Mouse (Mus musculus): ENCODE data around the gene Zbtb40. TPM values are rescaled to one million over a fixed set of nuclear protein-coding genes. Genes with fewer than 3 reads are reported as not detected.

The Zbtb40 gene
- polyA plus RNA-seq, 1 experiment from 2014 or later: 4.1 TPM

DNA sequence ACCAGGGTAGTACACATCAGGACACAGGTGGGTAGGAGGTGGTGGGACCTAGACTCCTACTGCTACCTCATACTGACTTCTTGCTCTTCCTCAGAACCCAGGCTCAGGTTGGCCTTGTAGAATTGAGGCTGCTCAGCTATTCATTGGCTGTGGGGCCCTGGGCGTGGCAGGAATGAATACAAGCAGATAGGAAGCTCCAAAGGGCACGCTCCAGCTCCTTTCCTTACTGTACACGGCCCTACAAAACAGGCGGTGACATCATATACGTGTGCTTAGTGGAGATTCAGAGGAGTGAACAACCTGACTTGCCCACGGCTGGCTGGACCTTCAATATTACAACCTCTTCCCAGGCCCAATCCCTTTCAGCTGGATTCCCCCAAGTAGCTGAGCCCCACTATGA, 22.6 kb upstream of the Zbtb40 start:
- H3K9ac ChIP-seq (ENCODE audit: low read depth, low read length): no peak overlapping the region
- DNase-seq (ENCODE audit: low spot score) (no peak), ATAC-seq (ENCODE audit: low read depth) (no peak)
- 73% methylated on average over 6 of the region's 6 CpGs for WGBS
- H3K36me3 ChIP-seq (ENCODE audit: control insufficient read depth, insufficient read depth, low read length): no peaks in the 10 kb centered on the region
- no peak overlapping the region for H3K27ac ChIP-seq (replicated peaks; ENCODE audit: low read depth, low read length)
- H3K4me2 ChIP-seq (ENCODE audit: low read depth, low read length): no peak overlapping the region
- peaks cover 4% of the 10 kb centered on the region; the same call in 1 of the 2 replicates for H3K27me3 ChIP-seq (replicated peaks; ENCODE audit: control insufficient read depth, insufficient read depth, low read length)
- H3K4me1 ChIP-seq (ENCODE audit: control insufficient read depth, insufficient read depth, low read length): no peaks in the 10 kb centered on the region
- H3K9me3 ChIP-seq (ENCODE audit: control insufficient read depth, low read length): no peaks in the 10 kb centered on the region
- no peak overlapping the region for H3K4me3 ChIP-seq (ENCODE audit: low read depth, low read length)

DNA sequence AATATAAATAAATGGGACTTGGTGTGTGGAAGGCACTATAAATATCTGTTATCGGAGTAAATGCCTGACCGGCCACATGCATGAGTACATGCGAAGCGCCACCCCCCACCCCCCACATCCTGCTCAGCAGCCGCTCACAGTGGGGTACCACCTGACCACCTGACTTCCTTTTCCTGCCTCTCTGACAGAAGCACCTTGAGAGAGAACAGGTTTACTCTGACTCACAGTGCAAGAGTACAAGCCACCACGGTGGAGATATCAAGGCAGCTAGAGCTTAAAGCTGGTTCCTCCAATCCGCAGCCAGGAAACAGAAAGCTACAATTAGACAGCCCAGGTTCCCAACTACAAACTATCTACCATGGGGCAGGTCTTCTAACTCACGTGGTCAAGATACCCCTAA, 19.9 kb upstream of the Zbtb40 start:
- Histone ChIP-seq H3K4me3 (ENCODE audit: low read depth, low read length) (no peak overlapping the region), H3K4me2 (ENCODE audit: low read depth, low read length) (no peak overlapping the region), H3K9ac (ENCODE audit: low read depth, low read length) (no peak overlapping the region), H3K27ac (replicated peaks; ENCODE audit: low read depth, low read length) (no peak overlapping the region), H3K27me3 (replicated peaks; ENCODE audit: control insufficient read depth, insufficient read depth, low read length) (peaks cover 4% of the 10 kb centered on the region; the same call in 1 of the 2 replicates), H3K36me3 (ENCODE audit: control insufficient read depth, insufficient read depth, low read length) (no peaks in the 10 kb centered on the region), H3K9me3 (ENCODE audit: control insufficient read depth, low read length) (no peaks in the 10 kb centered on the region), H3K4me1 (ENCODE audit: control insufficient read depth, insufficient read depth, low read length) (no peaks in the 10 kb centered on the region)
- no peak for ATAC-seq (ENCODE audit: low read depth)
- 36% methylated on average over 8 of the region's 8 CpGs for WGBS
- no peak for DNase-seq (ENCODE audit: low spot score)

DNA sequence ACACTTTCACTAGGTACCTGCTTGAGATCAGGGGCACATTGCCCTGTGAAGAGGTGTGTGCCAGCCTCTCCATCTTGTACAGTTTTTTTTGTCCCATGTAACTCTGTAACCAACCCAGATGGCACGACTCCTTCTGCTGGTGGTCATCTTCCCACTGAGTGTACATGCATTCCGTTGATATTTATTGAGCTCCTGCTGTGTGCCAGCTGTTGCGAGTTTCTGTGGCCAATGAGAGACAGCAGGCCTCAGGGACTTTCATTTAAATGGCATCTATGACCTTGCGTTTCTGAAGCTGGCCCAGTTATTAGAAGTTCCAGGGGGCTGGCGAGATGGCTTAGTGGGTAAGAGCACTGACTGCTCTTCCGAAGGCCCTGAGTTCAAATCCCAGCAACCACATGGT, 17.2 kb upstream of the Zbtb40 start:
- Histone ChIP-seq H3K27me3 (replicated peaks; ENCODE audit: control insufficient read depth, insufficient read depth, low read length) (peaks cover 11% of the 10 kb centered on the region; the same call in 1 of the 2 replicates), H3K27ac (replicated peaks; ENCODE audit: low read depth, low read length) (no peak overlapping the region), H3K4me3 (ENCODE audit: low read depth, low read length) (no peak overlapping the region), H3K9me3 (ENCODE audit: control insufficient read depth, low read length) (no peaks in the 10 kb centered on the region), H3K36me3 (ENCODE audit: control insufficient read depth, insufficient read depth, low read length) (no peaks in the 10 kb centered on the region), H3K4me2 (ENCODE audit: low read depth, low read length) (no peak overlapping the region), H3K4me1 (ENCODE audit: control insufficient read depth, insufficient read depth, low read length) (no peaks in the 10 kb centered on the region), H3K9ac (ENCODE audit: low read depth, low read length) (no peak overlapping the region)
- ATAC-seq (ENCODE audit: low read depth) (no peak), DNase-seq (ENCODE audit: low spot score) (no peak)
- WGBS: 69% methylated on average over 6 of the region's 6 CpGs

DNA sequence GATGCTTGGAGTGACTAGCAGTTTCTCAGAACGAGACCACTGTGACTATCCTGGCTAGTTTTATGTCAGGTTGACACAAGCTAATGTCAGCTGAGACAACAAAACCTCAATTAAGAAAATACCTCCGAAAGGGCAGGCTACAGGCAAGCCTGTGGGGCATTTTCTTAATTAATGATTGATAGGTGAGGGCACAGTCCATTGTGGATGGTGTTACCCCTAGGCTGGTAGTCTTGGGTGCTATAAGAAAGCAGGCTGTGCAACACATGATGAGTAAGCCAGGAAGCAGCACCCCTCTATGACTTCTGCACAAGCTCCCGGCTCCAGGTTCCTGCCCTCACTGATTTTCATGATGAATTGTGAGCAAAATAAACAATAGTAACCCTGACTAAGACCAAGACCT, 6.3 kb upstream of the Zbtb40 start:
- no peak for ATAC-seq (ENCODE audit: low read depth)
- Histone ChIP-seq H3K9ac (ENCODE audit: low read depth, low read length) (no peak overlapping the region), H3K27ac (replicated peaks; ENCODE audit: low read depth, low read length) (no peak overlapping the region), H3K36me3 (ENCODE audit: control insufficient read depth, insufficient read depth, low read length) (no peaks in the 10 kb centered on the region), H3K9me3 (ENCODE audit: control insufficient read depth, low read length) (no peaks in the 10 kb centered on the region), H3K4me2 (ENCODE audit: low read depth, low read length) (no peak overlapping the region), H3K4me3 (ENCODE audit: low read depth, low read length) (no peak overlapping the region), H3K27me3 (replicated peaks; ENCODE audit: control insufficient read depth, insufficient read depth, low read length) (peaks cover 42% of the 10 kb centered on the region), H3K4me1 (ENCODE audit: control insufficient read depth, insufficient read depth, low read length) (no peaks in the 10 kb centered on the region)
- WGBS: 68% methylated on average over 3 of the region's 3 CpGs
- no peak for DNase-seq (ENCODE audit: low spot score)

DNA sequence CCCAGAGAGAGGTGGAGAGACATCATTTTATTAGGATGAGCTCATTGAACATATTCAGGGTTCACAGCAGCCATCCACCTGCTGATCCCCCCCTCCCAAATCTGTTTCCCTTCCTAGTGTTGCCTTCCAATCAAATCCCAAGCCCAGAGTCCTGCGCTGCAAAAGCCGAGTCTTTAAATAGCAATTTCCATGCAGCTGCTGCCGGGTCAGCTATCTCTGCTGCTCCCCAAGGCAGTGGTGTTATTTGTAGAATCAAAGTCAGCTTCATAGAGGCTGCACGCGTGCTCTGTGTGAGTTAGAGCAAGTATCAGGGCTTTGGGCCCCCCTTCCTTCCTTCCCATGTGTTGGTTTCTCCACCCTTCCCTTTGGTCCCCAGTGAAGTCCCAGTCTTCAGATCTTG, 5.2 kb upstream of the Zbtb40 start:
- Histone ChIP-seq H3K4me3 (ENCODE audit: low read depth, low read length) (no peak overlapping the region), H3K27ac (replicated peaks; ENCODE audit: low read depth, low read length) (no peak overlapping the region), H3K27me3 (replicated peaks; ENCODE audit: control insufficient read depth, insufficient read depth, low read length) (peaks cover 46% of the 10 kb centered on the region), H3K9ac (ENCODE audit: low read depth, low read length) (no peak overlapping the region), H3K4me1 (ENCODE audit: control insufficient read depth, insufficient read depth, low read length) (no peaks in the 10 kb centered on the region), H3K9me3 (ENCODE audit: control insufficient read depth, low read length) (peaks cover 8% of the 10 kb centered on the region; the same call in 1 of the 2 replicates), H3K4me2 (ENCODE audit: low read depth, low read length) (no peak overlapping the region), H3K36me3 (ENCODE audit: control insufficient read depth, insufficient read depth, low read length) (no peaks in the 10 kb centered on the region)
- WGBS: 78% methylated on average over 5 of the region's 5 CpGs
- DNase-seq (ENCODE audit: low spot score) (no peak), ATAC-seq (ENCODE audit: low read depth) (no peak)

DNA sequence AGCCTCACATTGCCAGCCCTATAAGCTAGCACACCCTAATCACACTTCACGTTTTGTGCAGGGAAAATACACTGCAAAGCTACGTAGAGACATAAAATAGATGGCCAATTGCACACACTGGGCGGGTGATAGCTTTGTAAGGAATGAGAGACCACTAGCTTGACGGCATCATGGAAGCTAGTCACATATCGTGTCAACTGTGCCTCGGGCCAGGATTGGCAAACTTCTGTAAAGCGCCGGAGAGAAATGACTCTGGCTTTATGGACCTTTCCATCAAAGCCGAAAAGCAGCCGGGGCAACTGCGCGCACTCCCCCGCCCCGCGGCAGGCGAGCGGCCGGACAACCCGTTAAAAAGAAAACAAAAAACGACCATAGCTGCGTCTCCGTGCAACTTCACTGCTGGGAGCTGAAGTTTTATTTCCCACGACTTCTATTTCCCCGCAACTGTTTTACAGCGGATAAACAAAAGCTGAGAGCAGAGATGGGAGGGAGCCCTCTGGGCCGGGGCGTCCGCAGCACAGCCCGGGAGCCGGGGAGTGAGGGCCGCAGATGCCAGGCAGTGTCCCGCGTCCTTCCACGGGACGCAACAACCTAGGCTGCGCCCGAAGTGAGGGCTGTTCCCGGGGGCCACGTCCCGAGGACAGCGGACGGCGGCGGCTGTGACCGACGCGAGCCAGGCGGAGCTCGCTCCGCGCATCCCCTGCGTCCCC, 606 bp downstream of the Zbtb40 start:
- Histone ChIP-seq H3K27ac (replicated peaks; ENCODE audit: low read depth, low read length) (peak overlapping the region; percentile 70), H3K9me3 (ENCODE audit: control insufficient read depth, low read length) (peaks cover 9% of the 10 kb centered on the region; the same call in 1 of the 2 replicates), H3K4me1 (ENCODE audit: control insufficient read depth, insufficient read depth, low read length) (peaks cover 25% of the 10 kb centered on the region), H3K9ac (ENCODE audit: low read depth, low read length) (peak overlapping the region; percentile 80), H3K4me2 (ENCODE audit: low read depth, low read length) (peak overlapping the region; percentile 71), H3K4me3 (ENCODE audit: low read depth, low read length) (peak overlapping the region; percentile 95), H3K36me3 (ENCODE audit: control insufficient read depth, insufficient read depth, low read length) (no peaks in the 10 kb centered on the region), H3K27me3 (replicated peaks; ENCODE audit: control insufficient read depth, insufficient read depth, low read length) (peaks cover 32% of the 10 kb centered on the region)
- WGBS: under 1% methylated on average over 50 of the region's 52 CpGs
- peak; percentile 74 for ATAC-seq (ENCODE audit: low read depth)
- no peak for DNase-seq (ENCODE audit: low spot score)

DNA sequence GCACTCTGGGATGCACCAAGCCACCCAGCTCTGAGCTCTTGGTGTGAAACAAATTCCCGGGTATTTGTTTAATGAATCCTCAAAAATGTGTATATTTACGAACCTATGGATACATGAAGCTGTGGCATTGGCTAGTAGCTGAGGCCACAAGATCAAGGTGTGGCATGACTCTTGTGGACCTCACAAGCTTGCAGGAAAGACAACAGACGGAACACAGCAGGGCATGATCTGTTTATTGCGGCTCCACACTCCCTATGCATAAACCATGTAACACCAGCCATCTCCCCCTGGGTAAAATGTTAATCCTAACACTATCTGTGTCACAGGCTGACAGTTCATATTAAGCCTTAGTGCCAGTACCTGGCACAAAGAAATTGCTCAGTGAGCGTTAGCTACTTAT, 2.5 kb downstream of the Zbtb40 start:
- 96% methylated on average over 5 of the region's 5 CpGs for WGBS
- DNase-seq (ENCODE audit: low spot score): no peak
- Histone ChIP-seq H3K9me3 (ENCODE audit: control insufficient read depth, low read length) (peaks cover 9% of the 10 kb centered on the region; the same call in 1 of the 2 replicates), H3K4me3 (ENCODE audit: low read depth, low read length) (no peak overlapping the region), H3K36me3 (ENCODE audit: control insufficient read depth, insufficient read depth, low read length) (no peaks in the 10 kb centered on the region), H3K4me2 (ENCODE audit: low read depth, low read length) (no peak overlapping the region), H3K27ac (replicated peaks; ENCODE audit: low read depth, low read length) (no peak overlapping the region), H3K4me1 (ENCODE audit: control insufficient read depth, insufficient read depth, low read length) (peaks cover 32% of the 10 kb centered on the region), H3K9ac (ENCODE audit: low read depth, low read length) (no peak overlapping the region), H3K27me3 (replicated peaks; ENCODE audit: control insufficient read depth, insufficient read depth, low read length) (peaks cover 15% of the 10 kb centered on the region)
- ATAC-seq (ENCODE audit: low read depth): no peak

DNA sequence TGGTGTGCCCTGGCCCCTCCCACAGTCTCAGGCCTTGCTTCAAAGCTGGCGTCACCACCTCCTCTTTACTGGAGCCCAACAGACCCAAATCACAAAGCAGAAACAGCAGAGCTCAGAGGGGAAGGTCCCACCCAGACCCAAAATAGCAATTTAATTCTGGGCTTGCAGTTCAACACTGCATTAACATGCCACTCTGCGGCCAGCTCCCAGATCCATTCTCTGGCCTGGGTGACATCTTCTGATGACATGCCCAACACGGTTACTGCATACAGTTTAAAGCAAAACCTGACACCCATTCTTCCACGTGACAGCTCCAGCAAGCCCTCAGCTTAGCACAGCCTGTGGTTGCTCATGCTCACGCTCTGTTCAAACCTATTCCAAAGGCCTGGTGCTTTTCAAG, 4.1 kb downstream of the Zbtb40 start:
- peak overlapping the region; percentile 48 for H3K4me2 ChIP-seq (ENCODE audit: low read depth, low read length)
- ATAC-seq (ENCODE audit: low read depth): peak; percentile 19; the same call in 1 of the 2 replicates
- peaks cover under 1% of the 10 kb centered on the region; the same call in 1 of the 2 replicates for H3K27me3 ChIP-seq (replicated peaks; ENCODE audit: control insufficient read depth, insufficient read depth, low read length)
- peaks cover 8% of the 10 kb centered on the region; the same call in 1 of the 2 replicates for H3K9me3 ChIP-seq (ENCODE audit: control insufficient read depth, low read length)
- 42% methylated on average over 5 of the region's 5 CpGs for WGBS
- H3K9ac ChIP-seq (ENCODE audit: low read depth, low read length): no peak overlapping the region
- no peak overlapping the region for H3K4me3 ChIP-seq (ENCODE audit: low read depth, low read length)
- peaks cover 32% of the 10 kb centered on the region for H3K4me1 ChIP-seq (ENCODE audit: control insufficient read depth, insufficient read depth, low read length)
- H3K27ac ChIP-seq (replicated peaks; ENCODE audit: low read depth, low read length): peak overlapping the region; percentile 75; the same call in 1 of the 2 replicates
- peak; percentile 71 for DNase-seq (ENCODE audit: low spot score)
- H3K36me3 ChIP-seq (ENCODE audit: control insufficient read depth, insufficient read depth, low read length): no peaks in the 10 kb centered on the region

DNA sequence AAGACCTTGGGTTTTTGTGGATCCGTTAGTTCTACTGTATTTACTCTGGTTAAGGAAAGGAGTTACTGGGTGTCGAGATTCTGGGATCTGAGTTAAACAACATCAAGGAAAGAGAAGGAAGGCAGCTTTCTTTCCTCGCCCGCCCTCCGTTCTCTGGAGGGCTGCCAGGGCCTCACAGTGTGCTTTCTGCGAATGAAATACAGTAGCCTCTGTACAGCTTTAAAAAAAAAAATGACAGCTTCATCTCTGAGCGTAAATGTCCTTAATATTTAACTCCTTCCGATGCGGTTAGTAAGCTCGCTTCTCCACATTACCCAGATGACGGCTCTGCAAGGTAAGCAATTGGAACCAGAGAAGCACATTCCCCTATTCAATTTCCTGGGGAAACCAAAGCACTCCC, 4.8 kb downstream of the Zbtb40 start:
- DNase-seq (ENCODE audit: low spot score): no peak
- whole genome bisulfite sequencing: 20% methylated on average over 11 of the region's 11 CpGs
- peak overlapping the region; percentile 48 for H3K4me2 ChIP-seq (ENCODE audit: low read depth, low read length)

More for the DNA sequence above, 4.8 kb downstream of the Zbtb40 start:
- Histone ChIP-seq H3K27me3 (replicated peaks; ENCODE audit: control insufficient read depth, insufficient read depth, low read length) (no peaks in the 10 kb centered on the region), H3K4me3 (ENCODE audit: low read depth, low read length) (peak overlapping the region; percentile 7; the same call in 1 of the 2 replicates), H3K36me3 (ENCODE audit: control insufficient read depth, insufficient read depth, low read length) (no peaks in the 10 kb centered on the region), H3K27ac (replicated peaks; ENCODE audit: low read depth, low read length) (peak overlapping the region; percentile 75), H3K4me1 (ENCODE audit: control insufficient read depth, insufficient read depth, low read length) (peaks cover 32% of the 10 kb centered on the region), H3K9me3 (ENCODE audit: control insufficient read depth, low read length) (peaks cover under 1% of the 10 kb centered on the region; the same call in 1 of the 2 replicates), H3K9ac (ENCODE audit: low read depth, low read length) (no peak overlapping the region; the same call in 1 of the 2 replicates)
- ATAC-seq (ENCODE audit: low read depth): no peak

Data from embryonic facial prominence, embryonic 14.5 days (tissue).